Mouse (Mus musculus) left cerebral cortex, adult 11 months (tissue): ENCODE data around the gene Glp2r.

Experiments used
- DNase-seq: peaks from one replicate; pipeline ENCODE4 v3.0.0; 2022; ENCODE audit warnings: low spot score

Gene Glp2r

GRCm38 (mm10) chr11:67728726-67729125 lies 42.2 kb downstream of the Glp2r start:
- no peak for DNase-seq

- DNase-seq, result peak; percentile 38
These were observed 43.9 kb downstream of the Glp2r start for GRCm38 (mm10) chr11:67727095-67727494.

GRCm38 (mm10) chr11:67723231-67724013 lies 47.5 kb downstream of the Glp2r start:
- DNase-seq, result peak; percentile 52

GRCm38 (mm10) chr11:67722399-67723156 lies 48.4 kb downstream of the Glp2r start:
- no peak for DNase-seq

GRCm38 (mm10) chr11:67721485-67721884 lies 49.5 kb downstream of the Glp2r start:
- peak; percentile 25 for DNase-seq

- no peak for DNase-seq
These were observed 55.6 kb downstream of the Glp2r start for GRCm38 (mm10) chr11:67715382-67715781.

GRCm38 (mm10) chr11:67712976-67713375 lies 58.0 kb downstream of the Glp2r start:
- DNase-seq, result no peak

- DNase-seq, result no peak
These were observed 76.1 kb downstream of the Glp2r start, which contains the start of gene Rcvrn for GRCm38 (mm10) chr11:67694703-67695376. Gene Rcvrn, plus strand, starts transcription at chr11:67695326.

GRCm38 (mm10) chr11:67686109-67686508 lies 84.8 kb downstream of the Glp2r start:
- no peak for DNase-seq

GRCm38 (mm10) chr11:67681871-67682270 lies 89.1 kb downstream of the Glp2r start:
- no peak for DNase-seq

- no peak for DNase-seq
These were observed 91.0 kb downstream of the Glp2r start for GRCm38 (mm10) chr11:67679930-67680329.

GRCm38 (mm10) chr11:67679300-67679699 lies 91.7 kb downstream of the Glp2r start:
- no peak for DNase-seq

GRCm38 (mm10) chr11:67675562-67676540 lies 95.1 kb downstream of the Glp2r start:
- no peak for DNase-seq

- DNase-seq, result no peak
These were observed 98.8 kb downstream of the Glp2r start for GRCm38 (mm10) chr11:67672140-67672539.

GRCm38 (mm10) chr11:67670031-67670430 lies 100.9 kb downstream of the Glp2r start:
- DNase-seq, result no peak

- DNase-seq, result no peak
These were observed 102.4 kb downstream of the Glp2r start for GRCm38 (mm10) chr11:67668460-67669007.

GRCm38 (mm10) chr11:67667531-67668332 lies 103.2 kb downstream of the Glp2r start:
- peak; percentile 72 for DNase-seq

- DNase-seq, result no peak
These were observed 104.8 kb downstream of the Glp2r start for GRCm38 (mm10) chr11:67666129-67666528.

GRCm38 (mm10) chr11:67664918-67665317 lies 106.0 kb downstream of the Glp2r start:
- DNase-seq, result no peak

- DNase-seq, result no peak
These were observed 106.7 kb downstream of the Glp2r start for GRCm38 (mm10) chr11:67664261-67664660.
